Mouse (Mus musculus) embryonic stem cell, embryonic (primary cell): ENCODE measurements around the gene Slc25a30.

Source experiments
- CTCF ChIA-PET, 4 experiments: fragments of 300-600 bp in 2 of 4; fragments of 350-600 bp in 2 of 4; sonication (Branson Sonifier 250); formaldehyde crosslinking; loops; one replicate each; lab custom pipeline; 2022; ENCODE audit warnings: inconsistent platforms in 2 of 4; lab: Charles Lee
- POLR2A ChIA-PET, 4 experiments: fragments of 300-600 bp in 2 of 4; fragments of 350-600 bp in 2 of 4; sonication (Branson Sonifier 250); formaldehyde crosslinking; loops; one replicate each; lab custom pipeline; 2022; ENCODE audit warnings: antibody characterized with exemption in 4 of 4, inconsistent platforms in 1 of 4; lab: Charles Lee

The Slc25a30 gene

DNA sequence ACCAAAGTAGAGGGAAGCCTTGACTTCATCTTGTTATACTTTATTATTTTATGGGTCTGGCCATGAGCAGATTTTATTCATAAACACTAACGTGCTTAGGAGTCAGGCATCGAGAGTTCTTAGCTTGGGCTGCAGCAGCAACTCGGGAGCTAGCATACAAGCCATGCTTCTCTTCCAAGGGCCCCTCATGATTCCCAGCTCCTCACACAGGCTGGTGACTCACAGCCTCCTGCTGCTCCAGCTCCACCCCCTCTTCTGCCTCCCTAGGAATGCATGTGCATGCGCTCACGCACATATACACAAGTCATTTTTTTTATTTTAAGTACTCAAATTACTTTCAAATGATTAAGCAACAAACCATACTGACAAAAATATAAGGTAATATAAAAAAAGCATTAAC, 58.7 kb downstream of the Slc25a30 start:
- CTCF ChIA-PET = interaction anchor here in 1 of 4 experiments (1.2 to 1.3 kb wide), 2 partner anchors 58 to 101 kb away, joined by 3 to 5 read pairs; no protein-coding TSS in a partner anchor

DNA sequence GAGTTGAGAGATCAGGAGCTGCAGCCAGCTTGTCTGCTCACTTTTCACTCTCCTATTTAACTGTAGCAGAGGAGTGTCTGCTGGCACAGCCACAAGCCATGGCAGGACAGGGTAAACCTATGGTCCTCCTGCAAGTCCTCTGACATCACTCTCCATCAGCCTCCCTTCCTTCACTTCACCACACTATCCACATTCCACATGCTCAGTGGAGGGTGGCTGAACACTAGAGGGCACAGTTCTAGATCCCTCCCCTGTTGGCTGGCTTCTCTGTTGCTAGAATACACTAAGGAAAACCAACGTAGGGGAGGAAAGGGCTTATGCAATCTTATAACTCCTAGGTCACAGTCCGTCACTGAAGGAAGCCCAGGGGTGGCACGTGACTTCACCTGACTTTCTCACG, 59.8 kb downstream of the Slc25a30 start:
- CTCF ChIA-PET = interaction anchor here in 3 of 4 experiments (0.6 to 1.2 kb wide), 4 partner anchors 10 to 753 kb away, joined by 3 to 5 read pairs (median 4); no protein-coding TSS in a partner anchor
- POLR2A ChIA-PET = interaction anchor here in 2 of 4 experiments (0.5 to 1.4 kb wide), 5 partner anchors 12 to 425 kb away, joined by 3 to 8 read pairs (median 3); no protein-coding TSS in a partner anchor

More for the DNA sequence above, 58.7 kb downstream of the Slc25a30 start:
- POLR2A ChIA-PET = interaction anchor here in 2 of 4 experiments (0.8 to 1.4 kb wide), 4 partner anchors 11 to 29 kb away, joined by 3 to 4 read pairs (median 3); no protein-coding TSS in a partner anchor

DNA sequence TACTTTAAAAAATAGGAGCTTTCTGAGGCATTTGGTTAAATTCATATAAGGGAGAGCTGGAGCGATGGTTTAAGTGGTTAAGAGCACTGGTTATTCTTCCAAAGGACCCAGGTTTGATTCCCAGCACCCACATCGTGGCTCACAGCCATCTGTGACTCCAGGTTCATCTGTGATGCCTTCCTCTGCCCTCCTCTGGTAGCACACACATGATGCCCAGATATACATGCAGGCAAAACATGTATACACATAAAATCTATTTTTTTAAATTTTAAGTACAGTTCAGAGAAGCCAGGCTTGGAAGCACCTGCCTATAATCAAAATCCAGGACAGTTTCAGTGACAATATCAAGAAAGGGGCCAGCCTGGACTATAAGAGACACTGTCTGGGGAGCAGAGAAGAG, 64.0 kb downstream of the Slc25a30 start:
- ChIA-PET POLR2A (interaction anchor here in 2 of 4 experiments (1.1 to 1.3 kb wide), 2 partner anchors 8 to 31 kb away, joined by 3 read pairs; partner anchors contain the start of gene Cog3 (in 1 of the 2)), CTCF (interaction anchor here (0.5 to 0.6 kb wide), 4 partner anchors 9 to 624 kb away, joined by 3 read pairs; no protein-coding TSS in a partner anchor)

GRCm38 (mm10) chr14:75721977-75722563, 64.8 kb downstream of the Slc25a30 start:
- ChIA-PET CTCF (interaction anchor here in 2 of 4 experiments (1.0 to 1.1 kb wide), 2 partner anchors 39 to 524 kb away, joined by 3 read pairs; no protein-coding TSS in a partner anchor), POLR2A (interaction anchor here in 1 of 4 experiments (0.5 to 1.5 kb wide), 2 partner anchors 13 to 1462 kb away, joined by 3 read pairs; no protein-coding TSS in a partner anchor)

DNA sequence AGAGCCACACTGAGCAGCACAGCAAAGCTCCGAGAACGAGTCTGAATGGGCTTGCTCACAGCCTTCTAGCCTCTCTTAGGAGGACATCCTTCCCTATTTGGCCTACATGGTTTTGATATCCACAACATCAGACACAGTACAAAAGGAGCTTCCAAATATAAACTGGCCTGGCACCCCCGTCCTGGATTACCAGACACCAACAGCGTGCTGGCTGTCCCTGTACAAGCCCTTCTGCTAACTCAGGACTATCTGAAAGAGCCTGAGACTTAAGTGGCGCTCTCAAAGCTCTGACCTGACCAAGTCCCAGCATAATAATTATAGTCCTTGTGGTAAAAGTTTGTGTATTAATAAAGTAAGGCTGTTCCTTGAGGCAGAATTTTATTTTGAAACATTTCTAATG, 66.7 kb downstream of the Slc25a30 start:
- ChIA-PET POLR2A (no interaction called here), CTCF (interaction anchor here in 1 of 4 experiments (1.4 kb wide), 1 partner anchor 70 kb away, joined by 4 read pairs; no protein-coding TSS in a partner anchor)

- CTCF ChIA-PET = interaction anchor here in 2 of 4 experiments (0.8 to 1.4 kb wide), 2 partner anchors 10 to 52 kb away, joined by 3 read pairs; no protein-coding TSS in a partner anchor
- POLR2A ChIA-PET = interaction anchor here in 1 of 4 experiments (0.7 to 1.4 kb wide), 2 partner anchors 13 to 29 kb away, joined by 3 to 4 read pairs; no protein-coding TSS in a partner anchor
Measured at GRCm38 (mm10) chr14:75716410-75716809, 70.4 kb downstream of the Slc25a30 start.

DNA sequence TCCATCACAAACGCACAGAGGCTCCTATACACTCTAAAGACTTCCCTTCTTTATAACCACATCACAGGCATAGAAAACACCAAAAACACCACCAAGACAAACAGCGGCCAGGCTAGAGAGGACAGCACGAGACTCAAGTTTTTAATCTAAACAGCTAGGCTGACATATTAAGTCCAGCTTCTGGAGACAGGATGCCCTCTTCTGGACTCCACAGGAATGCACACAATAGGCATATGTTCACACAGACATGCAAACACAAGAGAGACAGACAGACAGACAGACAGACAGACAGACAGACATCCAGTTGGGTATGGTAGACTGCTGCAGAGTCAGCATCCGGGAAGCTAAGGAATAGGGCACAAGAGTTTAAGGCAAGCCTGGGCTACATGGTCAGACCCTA, 73.2 kb downstream of the Slc25a30 start:
- ChIA-PET CTCF (interaction anchor here in 2 of 4 experiments (0.5 to 1.0 kb wide), 3 partner anchors 16 to 532 kb away, joined by 3 to 4 read pairs (median 3); no protein-coding TSS in a partner anchor), POLR2A (no interaction called here)

GRCm38 (mm10) chr14:75712687-75713086, 74.2 kb downstream of the Slc25a30 start:
- CTCF ChIA-PET = interaction anchor here in 1 of 4 experiments (0.6 kb wide), 1 partner anchor 18 kb away, joined by 6 read pairs; no protein-coding TSS in a partner anchor
- POLR2A ChIA-PET = no interaction called here

DNA sequence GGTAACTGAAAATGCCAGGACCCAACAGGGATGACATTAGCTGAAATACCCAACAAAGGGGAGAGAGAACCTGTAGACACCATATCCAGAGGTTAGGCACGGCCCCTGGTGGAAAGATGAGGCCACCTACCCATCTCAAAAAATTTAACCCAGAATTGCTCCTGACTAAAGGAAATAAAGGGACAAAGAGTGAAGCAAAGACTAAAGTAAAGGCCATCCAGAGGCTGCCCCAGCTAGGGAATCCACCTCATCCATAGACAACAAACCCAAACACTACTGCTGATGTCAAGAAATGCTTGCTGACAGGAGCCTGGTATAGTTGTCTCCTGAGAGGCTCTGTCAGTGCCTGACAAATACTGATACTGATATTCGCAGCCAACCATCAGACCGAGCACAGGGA, 75.1 kb downstream of the Slc25a30 start:
- ChIA-PET CTCF (no interaction called here), POLR2A (no interaction called here)
